Mouse (Mus musculus) ES-CJ7 (cell line): ENCODE data around the gene Adra2b.

ENCODE experiments used
- DNase-seq: peaks from one replicate; pipeline ENCODE4 v3.0.0; 2011; ENCODE audit warnings: low read depth, low spot score

The Adra2b gene

GRCm38 (mm10) chr2:127338833-127339232 is 24.2 kb upstream of the Adra2b start:
- DNase-seq: no peak

GRCm38 (mm10) chr2:127339262-127339661 is 23.7 kb upstream of the Adra2b start:
- DNase-seq: no peak

GRCm38 (mm10) chr2:127341159-127341558 is 21.8 kb upstream of the Adra2b start:
- peak; percentile 69 for DNase-seq

- DNase-seq: no peak
These were observed 16.7 kb upstream of the Adra2b start for GRCm38 (mm10) chr2:127346334-127346733.

GRCm38 (mm10) chr2:127347147-127347985 is 15.6 kb upstream of the Adra2b start:
- no peak for DNase-seq

- DNase-seq: no peak
These were observed 9.1 kb upstream of the Adra2b start for GRCm38 (mm10) chr2:127353881-127354280.

GRCm38 (mm10) chr2:127363282-127363652 is 259 bp downstream of the Adra2b start:
- DNase-seq: no peak

GRCm38 (mm10) chr2:127363696-127364095 is 688 bp downstream of the Adra2b start:
- DNase-seq: no peak

- DNase-seq: no peak
These were observed 1.4 kb downstream of the Adra2b start for GRCm38 (mm10) chr2:127364452-127364851.

GRCm38 (mm10) chr2:127367126-127367820 is 4.3 kb downstream of the Adra2b start:
- no peak for DNase-seq

- DNase-seq: no peak
These were observed 6.8 kb downstream of the Adra2b start for GRCm38 (mm10) chr2:127369703-127370376.

GRCm38 (mm10) chr2:127370561-127371483 is 7.8 kb downstream of the Adra2b start:
- no peak for DNase-seq

GRCm38 (mm10) chr2:127371484-127371861 is 8.5 kb downstream of the Adra2b start:
- DNase-seq: no peak

- no peak for DNase-seq
These were observed 9.1 kb downstream of the Adra2b start for GRCm38 (mm10) chr2:127372082-127372481.

GRCm38 (mm10) chr2:127374131-127374530 is 11.1 kb downstream of the Adra2b start:
- no peak for DNase-seq

- DNase-seq: no peak
These were observed 12.1 kb downstream of the Adra2b start for GRCm38 (mm10) chr2:127375087-127375486.

- peak; percentile 47 for DNase-seq
These were observed 12.8 kb downstream of the Adra2b start for GRCm38 (mm10) chr2:127375759-127376341.

GRCm38 (mm10) chr2:127376423-127377051 is 13.5 kb downstream of the Adra2b start:
- DNase-seq: no peak

- no peak for DNase-seq
These were observed 15.1 kb downstream of the Adra2b start for GRCm38 (mm10) chr2:127377942-127378610.

GRCm38 (mm10) chr2:127378611-127378990 is 15.6 kb downstream of the Adra2b start:
- no peak for DNase-seq
